Mouse (Mus musculus) forebrain, embryonic 10.5 days (tissue): Measurements from ENCODE around the gene Slc25a13. TPM values are rescaled to one million over a fixed set of nuclear protein-coding genes. Genes with fewer than 3 reads are reported as not detected.
"Not testable (repeated sequence)": the region's sequence is repeated elsewhere in the genome, so short reads cannot be mapped to it uniquely, and the experiment has no call there.

ENCODE experiments used
- DNase-seq: peaks from one replicate; pipeline ENCODE4 v3.0.0-alpha.2; 2017; ENCODE audit warnings: low spot score; ENCODE audit errors: extremely low spot score
- H3K27ac ChIP-seq: fragments of 300-500 bp; sonication (generic); 2 replicates; pipeline ENCODE4 v1.5.1; 2016; ENCODE audit warnings: mild to moderate bottlenecking
- H3K27me3 ChIP-seq: fragments of 300-500 bp; sonication (generic); 2 replicates; pipeline ENCODE4 v1.6.1; 2016; ENCODE audit warnings: mild to moderate bottlenecking; ENCODE audit not compliant: poor library complexity, severe bottlenecking
- H3K36me3 ChIP-seq: fragments of 300-500 bp; sonication (generic); replicated peaks from 2 replicates; pipeline ENCODE4 v1.6.1; 2016; ENCODE audit warnings: mild to moderate bottlenecking, moderate library complexity
- H3K4me1 ChIP-seq: fragments of 300-500 bp; sonication (generic); 2 replicates; pipeline ENCODE4 v1.6.1; 2016
- H3K4me3 ChIP-seq: fragments of 300-500 bp; sonication (generic); 2 replicates; pipeline ENCODE4 v1.5.1; 2016; ENCODE audit warnings: mild to moderate bottlenecking, moderate library complexity
- H3K9me3 ChIP-seq: fragments of 300-500 bp; sonication (generic); 2 replicates; pipeline ENCODE4 v1.6.1; 2016; ENCODE audit warnings: mild to moderate bottlenecking, moderate library complexity
- WGBS: fragments of 180-500 bp; shearing (Covaris S2); methylation state at CpG from one replicate; pipeline ENCODE4 v1.1.7; 2016; 5-methylcytosine and 5-hydroxymethylcytosine counted together
- polyA plus RNA-seq: library from polyadenylated mRNA; unstranded; fragments of >200 nt; fragmentation: Nextera tagmentation; extraction: Ambion mirVana; gene quantifications from 2 replicates; pipeline ENCODE4 v1.2.1, GENCODE M21; 2016

Gene Slc25a13
- polyA plus RNA-seq, 1 experiment from 2014 or later = 54.3 TPM

DNA sequence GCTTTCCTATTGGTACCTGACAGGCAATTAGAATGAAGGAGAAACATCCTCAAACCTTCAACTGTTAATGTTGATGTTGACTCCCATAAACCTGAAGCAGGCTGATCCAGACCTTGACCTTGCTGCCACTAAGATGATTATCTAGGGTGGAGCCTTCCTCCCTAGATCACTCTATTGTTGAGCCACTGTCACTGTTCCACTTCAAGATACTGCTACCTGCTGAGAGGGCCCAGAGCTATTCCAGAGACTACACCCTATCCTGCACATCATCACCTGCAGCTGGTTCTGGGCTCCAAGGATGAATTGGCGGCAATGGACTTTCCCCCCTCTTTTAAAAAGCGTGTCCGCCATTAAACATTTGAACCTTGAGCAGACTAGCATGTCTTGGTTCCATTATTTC is 18.9 kb downstream of the Slc25a13 start:
- 95% methylated on average over 3 of the region's 3 CpGs for WGBS

DNA sequence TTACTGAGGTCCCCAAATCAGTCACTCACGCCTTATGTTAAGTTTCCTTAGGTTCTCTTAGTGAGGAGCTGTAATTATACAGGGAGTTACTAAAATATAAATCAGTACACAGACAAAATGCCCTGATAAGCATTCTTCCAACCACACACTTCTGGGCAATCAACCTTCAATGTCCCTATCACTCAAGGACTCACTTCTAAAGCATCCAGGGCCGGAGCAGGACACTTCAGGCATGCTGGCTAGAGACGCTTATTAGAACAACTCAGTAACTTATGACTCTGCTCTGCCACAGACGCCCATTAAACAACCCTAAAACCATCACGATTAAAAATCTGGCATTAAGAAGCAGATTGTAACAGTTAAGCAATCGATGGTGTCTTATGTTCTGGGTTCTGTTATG is 19.6 kb downstream of the Slc25a13 start:
- Histone ChIP-seq H3K4me3 (no peak overlapping the region), H3K27ac (no peak overlapping the region), H3K4me1 (0 out of 2 replicates have a peak, but pooled peaks cover 4% of the 10 kb centered on the region), H3K36me3 (peaks cover 41% of the 10 kb centered on the region), H3K27me3 (no peaks in the 10 kb centered on the region), H3K9me3 (no peaks in the 10 kb centered on the region)
- DNase-seq = no peak
- 93% methylated on average over 6 of the region's 6 CpGs for WGBS

More for the DNA sequence above, 18.9 kb downstream of the Slc25a13 start:
- DNase-seq, H3K4me1 ChIP-seq, H3K9me3 ChIP-seq, H3K27ac ChIP-seq, H3K4me3 ChIP-seq, H3K27me3 ChIP-seq: not testable (repeated sequence)
- peaks cover 41% of the 10 kb centered on the region for H3K36me3 ChIP-seq

DNA sequence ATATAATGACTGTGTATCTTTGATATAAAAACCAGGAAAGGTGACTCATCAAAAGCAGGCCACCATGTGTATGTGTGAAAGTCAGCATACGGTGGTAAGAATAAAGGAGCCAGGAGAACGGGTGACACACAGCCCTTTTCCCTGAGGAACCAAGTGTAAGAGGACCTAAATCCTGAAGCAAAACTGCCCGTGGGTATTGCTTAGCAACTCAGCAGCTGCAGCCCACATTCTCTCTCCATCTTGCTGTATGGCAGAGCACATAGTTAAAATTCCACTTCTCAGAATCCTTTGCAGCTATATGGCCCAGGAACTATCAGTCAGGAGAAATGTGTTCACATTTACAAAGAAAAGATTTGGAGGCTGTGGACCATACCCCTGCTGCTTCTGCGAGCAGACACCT is 20.4 kb downstream of the Slc25a13 start:
- no peak overlapping the region for H3K27ac ChIP-seq
- peaks cover 36% of the 10 kb centered on the region for H3K36me3 ChIP-seq
- no peak overlapping the region for H3K4me3 ChIP-seq
- no peaks in the 10 kb centered on the region for H3K9me3 ChIP-seq
- H3K27me3 ChIP-seq = no peaks in the 10 kb centered on the region
- H3K4me1 ChIP-seq = 0 out of 2 replicates have a peak, but pooled peaks cover 6% of the 10 kb centered on the region
- 85% methylated on average over 4 of the region's 4 CpGs for WGBS
- no peak for DNase-seq

DNA sequence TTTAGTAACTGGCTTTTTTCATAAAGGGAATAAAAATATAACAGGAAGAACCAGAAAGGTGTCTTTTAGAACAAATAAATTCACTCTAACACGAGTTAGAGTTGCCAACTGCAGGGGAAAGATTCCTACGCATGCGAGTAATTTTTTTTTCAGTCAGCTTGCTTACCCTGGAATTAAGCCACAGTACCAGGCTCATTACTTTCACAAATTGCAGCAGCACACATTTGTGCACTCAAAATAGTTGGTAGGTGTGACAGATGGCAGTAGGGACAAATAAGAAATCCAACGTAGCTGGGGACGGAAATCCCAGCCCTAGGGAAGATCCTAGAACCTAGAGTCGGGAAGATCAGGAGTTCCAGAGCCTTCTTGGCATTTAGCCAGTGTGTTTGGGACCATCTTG is 22.1 kb downstream of the Slc25a13 start:
- no peak overlapping the region for H3K27ac ChIP-seq
- 0 out of 2 replicates have a peak, but pooled peaks cover 6% of the 10 kb centered on the region for H3K4me1 ChIP-seq
- no peaks in the 10 kb centered on the region for H3K9me3 ChIP-seq
- H3K27me3 ChIP-seq = no peaks in the 10 kb centered on the region
- no peak for DNase-seq
- WGBS = 93% methylated on average over 6 of the region's 6 CpGs
- H3K36me3 ChIP-seq = peaks cover 21% of the 10 kb centered on the region
- H3K4me3 ChIP-seq = no peak overlapping the region

DNA sequence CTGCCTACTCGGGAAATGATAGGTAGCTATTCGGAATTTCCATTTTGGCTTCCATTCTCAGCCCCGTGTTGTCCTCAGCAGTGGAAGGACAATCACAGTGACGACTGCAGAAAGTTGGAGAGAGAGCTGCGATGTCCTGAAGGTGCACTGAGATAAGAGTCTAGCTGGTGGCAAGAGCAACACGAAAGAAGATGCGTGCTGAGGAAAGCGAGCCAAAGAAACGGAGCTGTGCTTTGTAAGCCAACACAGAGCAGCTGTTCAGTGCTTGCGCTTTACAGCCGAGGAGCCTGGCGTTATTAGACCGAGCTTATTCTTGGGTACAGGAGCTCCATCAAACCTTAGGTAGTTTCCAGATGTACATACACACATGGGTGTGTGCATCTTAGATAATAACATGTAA is 23.1 kb downstream of the Slc25a13 start:
- no peak for DNase-seq
- Histone ChIP-seq H3K27me3 (no peaks in the 10 kb centered on the region), H3K4me1 (0 out of 2 replicates have a peak, but pooled peaks cover 8% of the 10 kb centered on the region), H3K36me3 (peaks cover 27% of the 10 kb centered on the region), H3K27ac (no peak overlapping the region), H3K9me3 (no peaks in the 10 kb centered on the region), H3K4me3 (no peak overlapping the region)
- WGBS = 94% methylated on average over 13 of the region's 13 CpGs

DNA sequence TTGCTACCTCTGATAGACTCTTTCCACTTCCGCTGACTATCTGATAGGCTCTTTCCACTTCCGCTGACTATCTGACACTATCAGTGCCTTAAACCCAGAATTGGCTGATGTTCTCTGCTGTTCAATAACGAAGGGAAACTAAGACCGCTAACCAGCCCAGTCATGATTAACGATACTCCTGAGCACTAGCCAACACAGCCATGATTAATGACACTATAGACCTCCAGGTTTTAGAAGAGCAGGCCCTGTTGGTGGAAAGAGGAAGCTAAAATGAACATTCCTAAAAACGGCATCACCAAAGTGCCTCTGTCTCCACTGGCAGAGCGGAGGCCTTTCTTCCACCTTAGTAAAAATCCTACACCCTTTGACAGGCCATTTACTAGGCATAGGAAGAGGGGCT is 24.6 kb downstream of the Slc25a13 start:
- 97% methylated on average over 7 of the region's 7 CpGs for WGBS
- Histone ChIP-seq H3K4me3 (no peak overlapping the region), H3K27me3 (no peaks in the 10 kb centered on the region), H3K4me1 (peaks cover 11% of the 10 kb centered on the region), H3K36me3 (peaks cover 34% of the 10 kb centered on the region), H3K9me3 (no peaks in the 10 kb centered on the region), H3K27ac (no peak overlapping the region)
- DNase-seq = no peak

DNA sequence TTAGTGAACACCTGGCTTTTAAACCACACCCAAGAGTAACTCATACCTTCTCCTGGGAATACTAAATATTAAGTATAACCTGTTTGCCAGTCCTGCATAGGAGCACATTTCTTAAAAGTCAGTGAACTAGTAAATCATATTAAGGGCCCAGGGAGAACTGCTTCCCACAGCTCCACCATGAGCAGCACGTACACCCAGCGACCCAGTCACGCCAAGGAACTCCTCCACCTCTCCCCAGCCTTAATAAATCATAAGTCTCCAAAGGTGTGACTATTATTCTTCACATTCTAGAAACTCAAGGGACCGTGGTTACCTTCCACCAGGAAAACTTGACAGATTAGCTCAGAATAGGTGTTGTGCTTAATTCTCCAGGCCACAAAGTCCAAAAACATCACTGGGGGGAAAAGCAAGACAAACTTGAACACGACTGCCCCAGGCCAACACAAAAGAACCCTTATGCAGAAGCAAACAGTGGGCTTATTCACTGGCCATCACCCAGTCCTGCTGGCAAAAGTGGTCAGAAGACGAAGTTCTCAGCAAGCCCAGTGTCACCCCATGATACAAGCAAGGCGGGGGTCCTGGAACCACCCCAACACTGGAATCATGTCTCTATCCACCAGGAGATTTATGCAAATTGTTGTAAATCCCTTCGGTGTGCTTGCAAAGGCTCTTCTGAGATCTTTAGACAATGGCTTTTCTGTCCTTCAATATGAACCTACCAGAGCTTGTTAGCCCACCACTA is 25.2 kb downstream of the Slc25a13 start:
- H3K4me3 ChIP-seq = no peak overlapping the region

DNA sequence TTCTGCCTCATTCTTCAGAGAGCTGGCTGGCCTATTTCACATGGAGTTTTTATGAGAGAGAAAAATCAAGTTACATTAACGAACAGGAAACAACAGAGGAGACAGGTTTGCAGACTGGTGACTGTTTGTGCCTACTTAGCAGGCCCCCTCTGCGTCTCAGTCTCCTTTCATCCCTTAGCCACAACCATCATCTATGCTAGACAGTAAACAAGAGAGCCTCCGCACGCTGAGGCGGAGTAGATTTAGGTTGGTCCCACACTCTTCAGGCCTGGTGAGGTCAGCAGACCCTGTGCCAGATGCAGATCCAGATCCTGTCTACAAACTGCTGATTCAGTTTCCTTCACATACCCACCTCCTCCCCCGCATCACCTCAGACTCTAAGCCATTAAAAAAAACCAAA is 28.0 kb downstream of the Slc25a13 start:
- 84% methylated on average over 6 of the region's 6 CpGs for WGBS
- Histone ChIP-seq H3K9me3 (no peaks in the 10 kb centered on the region), H3K27ac (no peak overlapping the region), H3K36me3 (peaks cover 15% of the 10 kb centered on the region), H3K4me1 (peaks cover 15% of the 10 kb centered on the region), H3K4me3 (no peak overlapping the region), H3K27me3 (no peaks in the 10 kb centered on the region)
- DNase-seq = no peak

More for the DNA sequence above, 25.2 kb downstream of the Slc25a13 start:
- Histone ChIP-seq H3K36me3 (peaks cover 30% of the 10 kb centered on the region), H3K9me3 (no peaks in the 10 kb centered on the region), H3K4me1 (peaks cover 15% of the 10 kb centered on the region), H3K27me3 (no peaks in the 10 kb centered on the region), H3K27ac (no peak overlapping the region)
- no peak for DNase-seq
- WGBS = 84% methylated on average over 8 of the region's 8 CpGs

DNA sequence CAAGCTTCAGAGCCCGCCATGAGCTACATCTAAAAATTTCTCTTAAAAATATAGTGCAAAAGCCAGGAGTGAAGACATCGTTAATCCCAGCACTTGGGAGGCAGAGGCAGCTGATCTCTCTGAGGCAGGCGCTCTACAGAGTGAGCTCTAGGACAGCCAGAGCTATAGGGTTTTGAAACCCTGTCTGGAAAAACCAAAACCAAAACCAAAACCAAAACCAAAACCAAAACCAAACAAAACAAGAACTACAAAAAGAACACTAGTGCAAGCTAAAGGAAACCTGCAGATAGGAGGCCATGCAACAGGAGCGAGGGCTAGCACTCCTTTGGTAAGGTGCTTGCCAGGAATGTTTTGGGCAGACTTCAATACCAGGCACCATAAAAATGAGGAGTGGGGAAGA is 30.5 kb downstream of the Slc25a13 start:
- Histone ChIP-seq H3K9me3 (no peaks in the 10 kb centered on the region), H3K4me1 (peaks cover 13% of the 10 kb centered on the region), H3K36me3 (peaks cover 19% of the 10 kb centered on the region), H3K27ac (no peak overlapping the region), H3K4me3 (no peak overlapping the region), H3K27me3 (no peaks in the 10 kb centered on the region)
- WGBS = 91% methylated on average over 4 of the region's 4 CpGs
- DNase-seq = no peak

DNA sequence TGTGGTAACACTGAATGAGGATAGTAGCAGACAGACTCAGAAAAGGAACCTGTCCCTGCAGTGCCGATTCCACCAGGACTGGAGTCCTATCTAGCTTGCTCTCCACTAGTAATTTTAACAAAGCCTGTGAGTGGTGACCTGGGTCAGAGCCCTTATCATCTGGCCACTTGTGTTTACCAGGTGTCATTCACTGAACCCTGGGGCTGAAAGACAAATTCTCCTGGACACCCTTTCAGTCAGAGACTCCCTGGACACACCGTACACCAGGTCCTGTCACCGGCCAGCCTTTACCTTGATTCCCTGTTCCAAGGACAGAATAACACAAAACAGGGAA is 31.3 kb downstream of the Slc25a13 start:
- DNase-seq = no peak
- peaks cover 16% of the 10 kb centered on the region for H3K4me1 ChIP-seq
- H3K9me3 ChIP-seq = no peaks in the 10 kb centered on the region
- no peak overlapping the region for H3K4me3 ChIP-seq
- H3K27me3 ChIP-seq = no peaks in the 10 kb centered on the region
- 93% methylated on average over 3 of the region's 3 CpGs for WGBS
- H3K36me3 ChIP-seq = peaks cover 20% of the 10 kb centered on the region
- no peak overlapping the region for H3K27ac ChIP-seq

DNA sequence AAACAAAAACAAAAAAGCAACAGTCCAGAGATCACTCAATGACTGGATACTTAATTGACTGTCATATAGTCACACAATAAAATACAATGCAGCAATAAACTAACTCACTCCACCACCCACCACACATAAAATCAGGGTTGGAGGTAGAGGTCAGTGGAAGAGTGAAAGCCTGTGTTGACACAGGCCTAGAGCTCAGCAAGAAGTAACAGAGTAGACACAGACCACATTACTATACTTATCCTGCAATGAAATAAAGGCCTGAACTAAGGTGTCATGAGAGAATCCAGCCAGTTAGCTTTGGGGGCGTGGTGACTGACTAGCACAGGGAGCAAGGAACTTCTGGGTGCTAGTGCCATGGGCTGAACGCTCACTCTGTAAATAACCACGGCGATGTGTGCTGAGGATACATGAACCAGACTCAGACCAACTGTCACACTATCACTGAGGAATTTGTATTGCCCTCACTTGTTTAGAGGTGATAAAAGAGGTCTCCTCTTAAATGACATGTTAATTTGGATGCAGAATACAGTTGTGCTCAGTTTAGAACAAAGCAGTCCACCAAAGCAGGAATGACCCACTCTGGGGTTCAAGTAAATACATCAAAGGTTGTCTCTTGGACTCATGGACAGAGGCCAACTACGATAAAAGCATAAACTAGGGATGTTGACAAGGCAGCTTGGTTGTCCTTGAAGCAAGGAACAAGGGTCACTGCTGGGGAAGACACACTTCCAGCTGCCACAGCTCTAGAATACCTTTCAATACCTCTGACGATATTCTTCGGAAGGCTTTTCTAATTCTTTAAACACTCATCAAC is 31.8 kb downstream of the Slc25a13 start:
- no peak for DNase-seq
- Histone ChIP-seq H3K9me3 (no peaks in the 10 kb centered on the region), H3K27me3 (no peaks in the 10 kb centered on the region), H3K4me3 (no peak overlapping the region), H3K4me1 (peaks cover 16% of the 10 kb centered on the region), H3K27ac (no peak overlapping the region), H3K36me3 (peaks cover 24% of the 10 kb centered on the region)
- WGBS = 92% methylated on average over 7 of the region's 7 CpGs

DNA sequence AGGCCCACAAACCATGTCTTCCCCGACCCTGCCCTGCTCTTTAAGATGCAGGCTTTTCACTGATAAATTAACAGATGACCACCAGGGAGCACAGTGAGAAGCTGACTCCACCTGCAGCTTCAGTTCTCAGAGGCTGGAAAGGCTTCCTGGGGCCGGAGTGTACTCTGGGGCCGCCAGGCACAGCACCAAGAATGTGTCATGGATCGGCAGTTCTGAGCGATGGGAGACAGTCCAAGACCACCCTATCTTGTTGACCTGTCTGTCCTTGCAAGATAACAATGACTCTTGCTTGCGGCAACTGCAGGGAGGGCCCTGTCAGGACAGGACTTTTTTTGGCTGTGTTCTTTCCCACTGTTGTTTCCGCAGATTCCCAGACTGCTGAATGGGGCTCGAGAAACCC is 33.4 kb downstream of the Slc25a13 start:
- Histone ChIP-seq H3K27ac (no peak overlapping the region), H3K4me1 (peaks cover 12% of the 10 kb centered on the region), H3K36me3 (peaks cover 30% of the 10 kb centered on the region), H3K9me3 (no peaks in the 10 kb centered on the region), H3K27me3 (no peaks in the 10 kb centered on the region), H3K4me3 (no peak overlapping the region)
- WGBS = 77% methylated on average over 8 of the region's 8 CpGs
- DNase-seq = no peak

DNA sequence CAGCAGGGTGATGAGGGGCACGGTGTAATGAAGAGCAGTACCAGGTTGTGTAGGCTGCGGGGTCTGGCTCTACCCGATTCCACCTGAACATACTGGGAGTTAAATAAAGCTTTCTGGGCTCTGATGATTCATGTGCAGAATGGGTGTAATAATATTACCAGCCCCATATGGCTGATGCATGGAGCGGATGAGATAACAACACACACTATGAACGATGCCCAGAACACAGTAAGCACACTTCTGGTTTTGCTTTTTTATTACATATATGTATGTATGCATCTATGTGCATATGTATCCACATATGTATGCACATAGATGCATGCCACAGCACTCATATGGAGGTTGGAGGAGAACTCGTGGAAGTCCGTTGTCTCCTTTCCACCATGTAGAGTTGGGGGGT is 34.8 kb downstream of the Slc25a13 start:
- no peak overlapping the region for H3K27ac ChIP-seq

More for the DNA sequence above, 34.8 kb downstream of the Slc25a13 start:
- Histone ChIP-seq H3K4me3 (no peak overlapping the region), H3K9me3 (no peaks in the 10 kb centered on the region), H3K27me3 (no peaks in the 10 kb centered on the region), H3K36me3 (peaks cover 33% of the 10 kb centered on the region), H3K4me1 (peaks cover 8% of the 10 kb centered on the region)
- WGBS = 92% methylated on average over 7 of the region's 7 CpGs
- no peak for DNase-seq
